Mouse (Mus musculus) liver, postnatal 0 days (tissue): ENCODE data around the gene Styx. TPM values are rescaled to one million over a fixed set of nuclear protein-coding genes. Genes with fewer than 3 reads are reported as not detected.

Experiments
- ATAC-seq: fragments of 200-750 bp; cut with Nextera tagmentation; 2 replicates; pipeline ENCODE4 v1.8.0; 2017; ENCODE audit warnings: mild to moderate bottlenecking, moderate library complexity
- DNase-seq: peaks from one replicate; pipeline ENCODE4 v3.0.0-alpha.2; 2016
- H3K27ac ChIP-seq: fragments of 300-500 bp; sonication (generic); 2 replicates; pipeline ENCODE4 v1.5.1; 2014; ENCODE audit warnings: antibody characterized with exemption, moderate library complexity, mild to moderate bottlenecking, low read depth
- H3K27me3 ChIP-seq: fragments of 300-500 bp; sonication (generic); 2 replicates; pipeline ENCODE4 v1.6.1; 2014; ENCODE audit warnings: low read length, control low read depth, mixed read lengths; ENCODE audit not compliant: insufficient read depth
- H3K36me3 ChIP-seq: fragments of 300-500 bp; sonication (generic); replicated peaks from 2 replicates; pipeline ENCODE4 v1.6.1; 2014; ENCODE audit warnings: mild to moderate bottlenecking, control low read depth, low read length, moderate library complexity, mixed read lengths; ENCODE audit not compliant: insufficient read depth
- H3K4me1 ChIP-seq: fragments of 300-500 bp; sonication (generic); 2 replicates; pipeline ENCODE4 v1.6.1; 2014; ENCODE audit warnings: antibody characterized with exemption, mild to moderate bottlenecking, control low read depth; ENCODE audit not compliant: insufficient read depth
- H3K4me2 ChIP-seq: fragments of 300-500 bp; sonication (generic); 2 replicates; pipeline ENCODE4 v1.6.1; 2014; ENCODE audit warnings: low read depth, mild to moderate bottlenecking, low read length, moderate library complexity, mixed read lengths
- H3K4me3 ChIP-seq: fragments of 300-500 bp; sonication (generic); 2 replicates; pipeline ENCODE4 v1.5.1; 2014; ENCODE audit warnings: low read depth, low read length
- H3K9ac ChIP-seq: fragments of 300-500 bp; sonication (generic); replicated peaks from 2 replicates; pipeline ENCODE4 v1.6.1; 2014; ENCODE audit warnings: mild to moderate bottlenecking, moderate library complexity
- H3K9me3 ChIP-seq: fragments of 300-500 bp; sonication (generic); 2 replicates; pipeline ENCODE4 v1.6.1; 2016; ENCODE audit warnings: mild to moderate bottlenecking, control low read depth, low read length, mixed read lengths
- CTCF ChIP-seq: sonication (generic); IDR thresholded peaks from 2 replicates; pipeline ENCODE4 v1.5.1; 2016; ENCODE audit warnings: antibody characterized with exemption, low read depth
- EP300 ChIP-seq: IDR thresholded peaks from 2 replicates; pipeline ENCODE4 v1.6.1; 2016; ENCODE audit warnings: antibody characterized with exemption, low read depth, mild to moderate bottlenecking
- WGBS: fragments of 180-500 bp; shearing (Covaris S2); extraction: QIAGEN DNeasy Blood & Tissue Kit; methylation state at CpG from one replicate; pipeline ENCODE4 v1.1.7; 2014; ENCODE audit not compliant: insufficient replicate concordance; 5-methylcytosine and 5-hydroxymethylcytosine counted together
- polyA plus RNA-seq: library from polyadenylated mRNA; unstranded; fragments of >200 nt; fragmentation: Nextera tagmentation; extraction: Ambion mirVana; gene quantifications from 2 replicates; pipeline ENCODE4 v1.2.1, GENCODE M21; 2015

Gene Styx
- polyA plus RNA-seq, 1 experiment from 2014 or later: 18.1 TPM

DNA sequence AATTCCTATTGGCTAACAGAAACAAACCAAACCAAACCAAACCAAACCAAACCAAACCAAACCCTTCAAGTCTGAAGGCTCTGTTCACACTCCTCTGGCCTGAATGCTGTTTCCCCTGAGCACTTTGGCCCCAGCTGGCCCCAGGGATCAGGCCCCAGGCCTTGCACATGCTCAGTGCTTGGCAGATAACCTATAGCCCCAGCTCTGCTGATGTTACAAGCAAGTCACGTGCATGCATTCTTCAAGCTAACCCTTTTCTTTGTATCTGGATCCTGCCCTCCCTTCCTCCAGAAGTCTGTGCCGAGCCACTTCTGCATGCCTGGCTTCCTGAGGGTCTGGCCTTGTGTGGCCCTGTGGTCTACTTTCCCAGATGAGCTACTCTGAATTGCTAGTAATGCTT is 100.2 kb downstream of the Styx start:
- no peak overlapping the region for H3K4me2 ChIP-seq
- WGBS: 22% methylated on average over 2 of the region's 2 CpGs
- H3K27me3 ChIP-seq: no peaks in the 10 kb centered on the region
- no peak overlapping the region for H3K4me3 ChIP-seq
- no peaks in the 10 kb centered on the region for H3K9me3 ChIP-seq
- H3K36me3 ChIP-seq: no peaks in the 10 kb centered on the region
- no peak overlapping the region for H3K27ac ChIP-seq
- H3K9ac ChIP-seq: no peak overlapping the region
- ATAC-seq (no peak), DNase-seq (no peak)
- TF ChIP-seq EP300 (no peak), CTCF (no peak)
- peaks cover 19% of the 10 kb centered on the region for H3K4me1 ChIP-seq

DNA sequence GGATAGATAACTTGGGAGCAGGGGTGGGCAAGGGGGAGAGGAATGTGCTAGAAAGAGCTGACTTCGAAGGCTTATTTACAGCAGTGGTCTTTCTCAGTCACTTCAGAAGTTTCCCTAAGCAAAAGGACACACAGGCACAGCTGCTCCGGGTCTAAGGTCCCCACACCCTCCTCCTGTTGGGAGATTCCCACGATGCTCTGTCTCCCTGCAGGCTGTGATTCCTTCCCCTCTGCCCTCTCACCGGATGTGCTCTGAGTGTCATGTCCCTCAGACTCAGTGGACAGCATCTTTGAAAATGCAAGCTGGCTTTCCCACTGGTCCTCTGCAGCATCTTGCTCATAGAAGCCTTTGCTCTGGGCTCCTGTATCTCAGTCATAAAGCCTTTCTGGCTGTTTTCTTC is 101.3 kb downstream of the Styx start:
- ATAC-seq (no peak), DNase-seq (no peak)
- Histone ChIP-seq H3K4me2 (no peak overlapping the region), H3K4me3 (no peak overlapping the region), H3K27ac (peak overlapping the region; percentile 62), H3K4me1 (peaks cover 19% of the 10 kb centered on the region), H3K27me3 (no peaks in the 10 kb centered on the region), H3K9ac (no peak overlapping the region), H3K36me3 (no peaks in the 10 kb centered on the region), H3K9me3 (no peaks in the 10 kb centered on the region)
- TF ChIP-seq EP300 (no peak), CTCF (no peak)
- WGBS: 54% methylated on average over 4 of the region's 4 CpGs

DNA sequence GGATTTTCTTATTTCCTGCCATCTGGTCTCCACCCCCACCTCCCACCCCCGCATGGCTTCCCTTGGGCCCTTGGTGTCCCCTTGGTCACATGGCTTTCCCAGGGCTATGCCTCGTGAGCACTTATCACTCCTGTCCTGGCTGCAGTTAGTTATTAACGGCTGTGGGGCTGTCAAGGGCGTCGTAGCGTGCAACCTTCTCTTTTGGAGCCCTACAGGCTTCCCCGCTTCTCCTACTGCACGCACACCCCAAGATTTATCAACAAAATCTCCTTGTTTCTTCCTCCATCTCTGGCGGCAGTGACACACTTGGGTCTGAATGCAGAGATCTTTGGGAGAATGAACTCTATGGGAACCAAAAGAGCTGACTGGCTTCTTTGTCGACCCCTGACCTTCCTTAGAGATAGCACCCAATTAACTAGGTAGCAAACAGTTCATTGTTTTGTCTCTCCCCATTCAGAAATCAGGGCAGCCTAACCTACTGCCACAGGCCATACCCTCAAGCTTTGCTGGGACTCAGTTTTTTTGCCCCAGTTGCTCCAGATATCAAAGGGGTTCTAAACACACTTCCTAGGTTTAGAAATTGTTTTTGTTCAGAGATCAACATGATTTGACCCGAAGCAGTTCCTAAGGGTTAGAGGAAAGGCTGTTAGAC is 102.1 kb downstream of the Styx start:
- Histone ChIP-seq H3K36me3 (no peaks in the 10 kb centered on the region), H3K27me3 (no peaks in the 10 kb centered on the region), H3K4me1 (peaks cover 19% of the 10 kb centered on the region), H3K4me2 (no peak overlapping the region; the same call in 1 of the 2 replicates), H3K4me3 (no peak overlapping the region), H3K9ac (no peak overlapping the region), H3K27ac (peak overlapping the region; percentile 31), H3K9me3 (no peaks in the 10 kb centered on the region)
- no peak for TF ChIP-seq EP300
- TF ChIP-seq CTCF: no peak
- WGBS: 18% methylated on average over 11 of the region's 11 CpGs
- ATAC-seq: peak; percentile 75
- peak; percentile 33 for DNase-seq

DNA sequence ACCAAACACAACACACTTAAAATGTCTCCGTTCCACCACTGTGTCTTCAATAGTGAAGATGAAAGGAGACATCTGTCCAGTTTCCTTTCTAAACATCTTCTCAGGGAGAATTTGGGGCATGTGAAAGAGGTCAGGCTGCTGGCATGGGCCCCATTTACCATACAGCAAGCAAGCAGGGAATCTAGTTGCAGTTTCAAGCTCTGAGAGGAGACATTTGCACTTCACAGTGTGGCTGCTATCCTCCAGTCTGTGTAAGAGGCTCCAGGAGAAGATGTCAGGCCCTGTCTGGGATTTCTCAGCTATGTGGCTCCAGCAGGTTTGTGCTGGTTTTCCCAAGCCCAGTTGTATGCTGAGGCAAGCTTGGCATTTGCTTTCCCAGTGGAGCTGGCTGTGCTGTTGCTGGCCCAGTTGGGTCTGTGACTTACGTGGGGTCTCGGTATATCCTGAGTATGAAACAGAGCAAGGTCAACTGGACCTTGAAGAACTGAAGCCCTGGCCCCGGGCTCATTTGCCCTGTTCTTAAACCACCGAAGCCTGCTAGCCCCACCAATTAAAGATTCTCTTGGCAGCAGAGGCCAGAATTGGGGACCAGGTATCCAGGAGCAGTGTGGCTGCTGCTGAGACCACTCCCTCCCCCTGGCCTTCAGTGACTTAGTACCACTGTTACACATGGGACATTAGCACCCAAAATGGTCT is 102.8 kb downstream of the Styx start:
- DNase-seq: no peak
- Histone ChIP-seq H3K27ac (peak overlapping the region; percentile 31), H3K4me3 (no peak overlapping the region), H3K9me3 (no peaks in the 10 kb centered on the region), H3K36me3 (no peaks in the 10 kb centered on the region), H3K4me1 (peaks cover 19% of the 10 kb centered on the region), H3K9ac (no peak overlapping the region), H3K27me3 (no peaks in the 10 kb centered on the region), H3K4me2 (no peak overlapping the region)
- TF ChIP-seq CTCF (no peak), EP300 (no peak)
- no peak for ATAC-seq
- WGBS: 67% methylated on average over 5 of the region's 5 CpGs

DNA sequence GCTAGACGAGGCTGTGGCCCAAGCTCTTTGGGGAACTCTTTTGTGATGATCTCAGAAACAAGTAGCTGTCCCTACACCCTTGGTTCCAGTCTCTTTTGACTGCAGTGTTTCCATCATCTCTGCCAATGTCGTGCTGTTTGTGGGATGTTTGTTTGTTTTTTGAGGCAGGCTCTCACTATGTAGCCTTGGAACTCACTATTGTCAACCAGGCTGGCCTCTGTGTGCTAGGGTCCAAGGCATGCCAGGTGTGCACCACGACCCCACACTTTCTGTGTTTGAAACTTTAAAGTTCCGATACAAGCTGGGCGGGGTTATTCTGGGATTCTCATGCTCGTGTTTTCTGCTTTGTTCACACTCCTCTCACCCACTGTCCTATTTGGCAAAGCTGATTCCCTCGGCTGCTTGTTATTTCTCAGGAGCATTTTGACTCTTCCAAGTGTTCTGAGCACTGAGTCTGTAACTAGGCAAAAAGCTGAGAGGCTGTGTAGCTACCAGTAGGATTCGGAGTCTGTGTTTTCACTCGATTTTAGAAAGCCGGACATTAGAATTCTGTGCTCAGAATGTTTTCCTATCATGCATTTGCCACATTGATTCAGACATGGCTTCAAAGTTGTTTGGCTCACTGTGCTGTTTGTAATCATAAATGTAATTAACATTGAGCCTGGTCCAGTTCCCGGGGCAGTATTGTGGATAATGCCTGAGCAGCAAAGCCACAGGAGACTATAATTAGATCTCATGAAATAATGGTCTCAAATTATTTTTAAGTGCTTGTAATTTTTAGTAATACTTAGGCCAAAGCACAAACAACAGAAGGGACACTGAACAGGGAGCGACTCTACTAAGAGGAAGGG is 105.0 kb downstream of the Styx start:
- DNase-seq (no peak), ATAC-seq (no peak)
- no peak for TF ChIP-seq CTCF
- TF ChIP-seq EP300: no peak
- Histone ChIP-seq H3K4me3 (no peak overlapping the region), H3K4me1 (peaks cover 19% of the 10 kb centered on the region), H3K9ac (no peak overlapping the region), H3K4me2 (no peak overlapping the region), H3K27me3 (no peaks in the 10 kb centered on the region), H3K9me3 (no peaks in the 10 kb centered on the region), H3K27ac (peak overlapping the region; percentile 59), H3K36me3 (peaks cover 10% of the 10 kb centered on the region; the same call in 1 of the 2 replicates)
- WGBS: 55% methylated on average over 12 of the region's 12 CpGs

DNA sequence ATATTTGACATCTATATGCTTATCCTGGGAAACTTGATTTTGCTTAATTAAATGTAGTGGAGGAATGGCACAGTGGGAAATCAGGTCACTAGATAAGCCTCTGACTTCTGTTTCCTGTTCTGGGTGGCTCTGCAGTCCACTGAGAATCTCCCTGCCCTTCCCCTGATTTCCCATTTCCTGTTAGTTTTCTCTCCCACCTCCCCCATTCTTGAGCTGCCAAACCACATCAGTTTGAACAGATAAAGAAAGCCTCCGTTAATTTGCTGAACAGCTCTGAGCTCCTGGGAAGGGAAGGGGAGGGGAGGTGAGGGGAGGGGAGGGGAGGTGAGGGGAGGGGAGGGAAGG is 105.6 kb downstream of the Styx start:
- DNase-seq: no peak
- peak; percentile 29; the same call in 1 of the 2 replicates for ATAC-seq
- Histone ChIP-seq H3K36me3 (peaks cover 13% of the 10 kb centered on the region; the same call in 1 of the 2 replicates), H3K27me3 (no peaks in the 10 kb centered on the region), H3K9me3 (no peaks in the 10 kb centered on the region), H3K27ac (peak overlapping the region; percentile 59), H3K4me1 (peaks cover 19% of the 10 kb centered on the region), H3K4me2 (no peak overlapping the region), H3K9ac (no peak overlapping the region), H3K4me3 (no peak overlapping the region)
- TF ChIP-seq EP300: peak; percentile 50
- TF ChIP-seq CTCF: no peak
- 0% methylated on average over 1 of the region's 1 CpGs for WGBS
